21 mouse cellular contexts compared by ENCODE assay signal in genomic region chr16:30796103-30796502, GRCm38 (mm10).
DNase-seq lines count a peak whose midpoint lies in the region; ATAC-seq and TF ChIP-seq lines count a peak whose summit lies in the region.
"Had no signal": no experiment of that assay in that cellular context is flagged by ENCODE, and none has a peak within 500 bp of the region (broad histone marks: within the 10 kb centered on the region; RNA-seq: fewer than 3 reads in every experiment).

No protein-coding gene starts in this region.

- no peak overlapping the region for H3K9ac ChIP-seq in heart, embryonic 12.5 days
- no peak overlapping the region for H3K9ac ChIP-seq in intestine, embryonic 15.5 days
- no peak overlapping the region for H3K9ac ChIP-seq in intestine, embryonic 16.5 days (ENCODE audit: low read depth, low read length)
- no peak overlapping the region for H3K9ac ChIP-seq in liver, embryonic 13.5 days
- H3K9ac ChIP-seq: embryonic facial prominence, embryonic 15.5 days; hindbrain, embryonic 13.5 days; limb, embryonic 12.5 days; lung, embryonic 15.5 days; stomach, embryonic 15.5 days had no signal

- H3K4me1 ChIP-seq in heart, embryonic 12.5 days (replicated peaks), result peaks cover 71% of the 10 kb centered on the region
- H3K4me1 ChIP-seq in intestine, embryonic 15.5 days (replicated peaks), result peaks cover 21% of the 10 kb centered on the region; the same call in 1 of the 2 replicates
- H3K4me1 ChIP-seq in intestine, embryonic 16.5 days (ENCODE audit: control insufficient read depth, insufficient read depth, low read length), result peaks cover 19% of the 10 kb centered on the region
- H3K4me1 ChIP-seq in embryonic fibroblast, embryonic 13.5 days (ENCODE audit: control insufficient read depth, insufficient read depth, low read length), result peaks cover 15% of the 10 kb centered on the region
- peaks cover 50% of the 10 kb centered on the region for H3K4me1 ChIP-seq in liver, embryonic 13.5 days (replicated peaks)

- H3K9me3 ChIP-seq in heart, embryonic 12.5 days (replicated peaks), result no peaks in the 10 kb centered on the region; the same call in 1 of the 2 replicates
- H3K9me3 ChIP-seq in intestine, embryonic 15.5 days, result no peaks in the 10 kb centered on the region
- H3K9me3 ChIP-seq in intestine, embryonic 16.5 days (ENCODE audit: control insufficient read depth, low read length), result no peaks in the 10 kb centered on the region
- no peaks in the 10 kb centered on the region for H3K9me3 ChIP-seq in liver, embryonic 13.5 days (replicated peaks)
- H3K9me3 ChIP-seq: embryonic facial prominence, embryonic 15.5 days; forebrain, embryonic 10.5 days; hindbrain, embryonic 13.5 days; limb, embryonic 12.5 days; lung, embryonic 15.5 days; stomach, embryonic 15.5 days had no signal

- no peaks in the 10 kb centered on the region for H3K36me3 ChIP-seq in heart, embryonic 12.5 days
- no peaks in the 10 kb centered on the region for H3K36me3 ChIP-seq in intestine, embryonic 15.5 days
- no peaks in the 10 kb centered on the region for H3K36me3 ChIP-seq in intestine, embryonic 16.5 days (ENCODE audit: control insufficient read depth, insufficient read depth, low read length)
- no peaks in the 10 kb centered on the region for H3K36me3 ChIP-seq in liver, embryonic 13.5 days
- H3K36me3 ChIP-seq: embryonic facial prominence, embryonic 15.5 days; forebrain, embryonic 10.5 days; hindbrain, embryonic 13.5 days; limb, embryonic 12.5 days; lung, embryonic 15.5 days; stomach, embryonic 15.5 days had no signal

- ATAC-seq in heart, embryonic 12.5 days (ENCODE audit: insufficient number of reproducible peaks, low FRiP score), result no peak
- no peak for ATAC-seq in intestine, embryonic 15.5 days
- ATAC-seq in intestine, embryonic 16.5 days, result no peak
- peak; percentile 77 for ATAC-seq in liver, embryonic 13.5 days (ENCODE audit: low read depth)
- ATAC-seq: inflammation-experienced regulatory T-cells, adult 6 months; midbrain, embryonic 16.5 days had no signal

- H3K27ac ChIP-seq in heart, embryonic 12.5 days (ENCODE audit: poor library complexity, severe bottlenecking), result 0 out of 2 replicates have a peak overlapping the region, but pooled peaks have one; percentile 24
- 0 out of 2 replicates have a peak overlapping the region, but pooled peaks have one; percentile 9 for H3K27ac ChIP-seq in intestine, embryonic 15.5 days
- no peak overlapping the region for H3K27ac ChIP-seq in intestine, embryonic 16.5 days (ENCODE audit: low read length)
- H3K27ac ChIP-seq in embryonic fibroblast, embryonic 13.5 days (ENCODE audit: insufficient read depth, low read length), result peak overlapping the region; percentile 79
- no peak overlapping the region for H3K27ac ChIP-seq in liver, embryonic 13.5 days
- H3K27ac ChIP-seq: embryonic facial prominence, embryonic 15.5 days; forebrain, embryonic 10.5 days; hindbrain, embryonic 13.5 days; left cerebral cortex, adult 2 months; limb, embryonic 12.5 days; lung, embryonic 15.5 days; stomach, embryonic 15.5 days had no signal

- TF ChIP-seq POLR2A in embryonic fibroblast, embryonic 13.5 days (IDR thresholded peaks at IDR 0.05; ENCODE audit: low read depth, low read length), result no peak

- H3K4me3 ChIP-seq in heart, embryonic 12.5 days, result no peak overlapping the region
- H3K4me3 ChIP-seq in intestine, embryonic 15.5 days (replicated peaks), result no peak overlapping the region
- H3K4me3 ChIP-seq in intestine, embryonic 16.5 days (ENCODE audit: low read length), result no peak overlapping the region
- no peak overlapping the region for H3K4me3 ChIP-seq in embryonic fibroblast, embryonic 13.5 days (ENCODE audit: insufficient read depth, low read length)
- H3K4me3 ChIP-seq in liver, embryonic 13.5 days (replicated peaks), result no peak overlapping the region
- H3K4me3 ChIP-seq: embryonic facial prominence, embryonic 15.5 days; forebrain, embryonic 10.5 days; hindbrain, embryonic 13.5 days; left cerebral cortex, adult 2 months; limb, embryonic 12.5 days; lung, embryonic 15.5 days; stomach, embryonic 15.5 days had no signal

- WGBS in heart, embryonic 12.5 days, result 92% methylated on average over 6 of the region's 6 CpGs
- 94% methylated on average over 6 of the region's 6 CpGs for WGBS in intestine, embryonic 15.5 days
- 92% methylated on average over 6 of the region's 6 CpGs for whole genome bisulfite sequencing in intestine, embryonic 16.5 days
- WGBS in liver, embryonic 13.5 days (ENCODE audit: insufficient replicate concordance), result 76% methylated on average over 6 of the region's 6 CpGs

- H3K27me3 ChIP-seq in heart, embryonic 12.5 days (replicated peaks), result no peaks in the 10 kb centered on the region
- no peaks in the 10 kb centered on the region for H3K27me3 ChIP-seq in intestine, embryonic 15.5 days (replicated peaks)
- no peaks in the 10 kb centered on the region for H3K27me3 ChIP-seq in intestine, embryonic 16.5 days (replicated peaks; ENCODE audit: control insufficient read depth, insufficient read depth, low read length)
- no peaks in the 10 kb centered on the region for H3K27me3 ChIP-seq in liver, embryonic 13.5 days
- H3K27me3 ChIP-seq: embryonic facial prominence, embryonic 15.5 days; limb, embryonic 12.5 days; lung, embryonic 15.5 days; stomach, embryonic 15.5 days had no signal

- DNase-seq in heart, adult 9 months (ENCODE audit: low spot score in 2 of 2), result no peak
- no peak for DNase-seq in liver, embryonic 13.5 days
- DNase-seq in cerebellum, postnatal 10 days, result no peak
- DNase-seq in B cell, adult 2 months, result no peak
- DNase-seq: adrenal gland, postnatal 25 days; cerebellum, adult 18-20 months; cerebellum, postnatal 36 days; layer of hippocampus, adult 9-11 months had no signal

- H3K4me2 ChIP-seq in heart, embryonic 12.5 days, result no peak overlapping the region
- H3K4me2 ChIP-seq in intestine, embryonic 15.5 days (replicated peaks), result no peak overlapping the region
- H3K4me2 ChIP-seq in intestine, embryonic 16.5 days (ENCODE audit: low read depth, low read length), result no peak overlapping the region
- no peak overlapping the region for H3K4me2 ChIP-seq in liver, embryonic 13.5 days
- H3K4me2 ChIP-seq: embryonic facial prominence, embryonic 15.5 days; hindbrain, embryonic 13.5 days; limb, embryonic 12.5 days; lung, embryonic 15.5 days; stomach, embryonic 15.5 days had no signal

- TF ChIP-seq CTCF in embryonic fibroblast, embryonic 13.5 days (IDR thresholded peaks at IDR 0.05; ENCODE audit: borderline replicate concordance, insufficient read depth, low read length), result no peak

Comparison
In these comparisons a context has a peak if more than half of its experiments do, and no peak if none do; other contexts are left out.
1. H3K27ac ChIP-seq: peak in heart, embryonic 12.5 days (single experiment), intestine, embryonic 15.5 days (single experiment) and embryonic fibroblast, embryonic 13.5 days (single experiment); none in intestine, embryonic 16.5 days (single experiment) and liver, embryonic 13.5 days (single experiment).